Mouse (Mus musculus): ENCODE measurements around the gene Fam151a. TPM values are rescaled to one million over a fixed set of nuclear protein-coding genes. Genes with fewer than 3 reads are reported as not detected.
"Not testable (repeated sequence)": the region's sequence is repeated elsewhere in the genome, so short reads cannot be mapped to it uniquely, and the experiment has no call there.

Fam151a gene
- total RNA-seq, 2 experiments from 2014 or later = not detected

GRCm38 (mm10) chr4:106775767-106776166, 42.1 kb downstream of the Fam151a start:
- not testable (repeated sequence) for DNase-seq (ENCODE audit: low spot score in 2 of 2)

- peak; percentile 52 to 58 for DNase-seq (ENCODE audit: low spot score in 2 of 2)
Measured at GRCm38 (mm10) chr4:106776998-106777397, 43.3 kb downstream of the Fam151a start.

- DNase-seq (ENCODE audit: low spot score in 2 of 2) = peak; percentile 81 to 86
Measured at GRCm38 (mm10) chr4:106778116-106778788, 44.6 kb downstream of the Fam151a start.

- peak in 1 of 2 experiments; percentile 53 for DNase-seq (ENCODE audit: low spot score in 2 of 2)
Measured at GRCm38 (mm10) chr4:106780045-106780444, 46.4 kb downstream of the Fam151a start.

GRCm38 (mm10) chr4:106783137-106783536, 49.4 kb downstream of the Fam151a start:
- DNase-seq (ENCODE audit: low spot score in 2 of 2) = no peak

- no peak for DNase-seq (ENCODE audit: low spot score in 2 of 2)
Measured at GRCm38 (mm10) chr4:106784806-106785205, 51.1 kb downstream of the Fam151a start.

GRCm38 (mm10) chr4:106785345-106785744, 51.7 kb downstream of the Fam151a start:
- no peak for DNase-seq (ENCODE audit: low spot score in 2 of 2)

- peak; percentile 73 to 77 for DNase-seq (ENCODE audit: low spot score in 2 of 2)
Measured at GRCm38 (mm10) chr4:106785753-106786540, 52.3 kb downstream of the Fam151a start.

- DNase-seq (ENCODE audit: low spot score in 2 of 2) = no peak
Measured at GRCm38 (mm10) chr4:106787830-106788229, 54.1 kb downstream of the Fam151a start.

- DNase-seq (ENCODE audit: low spot score in 2 of 2) = no peak
Measured at GRCm38 (mm10) chr4:106788627-106789026, 54.9 kb downstream of the Fam151a start.

- no peak for DNase-seq (ENCODE audit: low spot score in 2 of 2)
Measured at GRCm38 (mm10) chr4:106789705-106790104, 56.0 kb downstream of the Fam151a start.

- DNase-seq (ENCODE audit: low spot score in 2 of 2) = not testable (repeated sequence)
Measured at GRCm38 (mm10) chr4:106790218-106790617, 56.5 kb downstream of the Fam151a start.

- DNase-seq (ENCODE audit: low spot score in 2 of 2) = no peak
Measured at GRCm38 (mm10) chr4:106790938-106791337, 57.2 kb downstream of the Fam151a start.

- no peak for DNase-seq (ENCODE audit: low spot score in 2 of 2)
Measured at GRCm38 (mm10) chr4:106792276-106792675, 58.6 kb downstream of the Fam151a start.

- DNase-seq (ENCODE audit: low spot score in 2 of 2) = not testable (repeated sequence)
Measured at GRCm38 (mm10) chr4:106793826-106794225, 60.1 kb downstream of the Fam151a start.

GRCm38 (mm10) chr4:106794247-106794646, 60.6 kb downstream of the Fam151a start:
- no peak for DNase-seq (ENCODE audit: low spot score in 2 of 2)

- no peak for DNase-seq (ENCODE audit: low spot score in 2 of 2)
Measured at GRCm38 (mm10) chr4:106795289-106795688, 61.6 kb downstream of the Fam151a start.

Other genes starting within 250 kb of the Fam151a start
- gene Bsnd, start 241.6 kb upstream of the Fam151a start, total RNA-seq (2021) = not detected
- gene Dhcr24, start 172.9 kb upstream of the Fam151a start, total RNA-seq (2021) = 10 to 100 TPM; 94.3 to 97.7 TPM
- under 1 TPM in 1 of 2 experiments, not detected in 1; 0.30 TPM for gene Lexm, start 116.6 kb upstream of the Fam151a start, total RNA-seq (2021)
- gene Ttc22, start 111.5 kb upstream of the Fam151a start, total RNA-seq (2021) = 1 to 10 TPM in 1 of 2 experiments, under 1 TPM in 1; 0.87 to 1.9 TPM
- gene Pars2, start 82.8 kb upstream of the Fam151a start, total RNA-seq (2021) = 1 to 10 TPM; 8.3 to 8.6 TPM
- gene Ttc4, start 54.9 kb upstream of the Fam151a start, total RNA-seq (2021) = 10 to 100 TPM; 44.5 to 52.2 TPM
- gene Mroh7, start 3.0 kb upstream of the Fam151a start, total RNA-seq (2021) = 1 to 10 TPM; 1.9 to 3.5 TPM
- gene Acot11, start 71.1 kb downstream of the Fam151a start, total RNA-seq (2021) = 10 to 100 TPM; 19.4 to 21.1 TPM
- 100 to 1,000 TPM in 1 of 2 experiments, 10 to 100 TPM in 1; 89.5 to 106 TPM for gene Ssbp3, start 176.8 kb downstream of the Fam151a start, total RNA-seq (2021)

Measured in layer of hippocampus, postnatal 10 days (tissue).